Mouse (Mus musculus): ENCODE results near the gene Rarg.

Gene Rarg

DNA sequence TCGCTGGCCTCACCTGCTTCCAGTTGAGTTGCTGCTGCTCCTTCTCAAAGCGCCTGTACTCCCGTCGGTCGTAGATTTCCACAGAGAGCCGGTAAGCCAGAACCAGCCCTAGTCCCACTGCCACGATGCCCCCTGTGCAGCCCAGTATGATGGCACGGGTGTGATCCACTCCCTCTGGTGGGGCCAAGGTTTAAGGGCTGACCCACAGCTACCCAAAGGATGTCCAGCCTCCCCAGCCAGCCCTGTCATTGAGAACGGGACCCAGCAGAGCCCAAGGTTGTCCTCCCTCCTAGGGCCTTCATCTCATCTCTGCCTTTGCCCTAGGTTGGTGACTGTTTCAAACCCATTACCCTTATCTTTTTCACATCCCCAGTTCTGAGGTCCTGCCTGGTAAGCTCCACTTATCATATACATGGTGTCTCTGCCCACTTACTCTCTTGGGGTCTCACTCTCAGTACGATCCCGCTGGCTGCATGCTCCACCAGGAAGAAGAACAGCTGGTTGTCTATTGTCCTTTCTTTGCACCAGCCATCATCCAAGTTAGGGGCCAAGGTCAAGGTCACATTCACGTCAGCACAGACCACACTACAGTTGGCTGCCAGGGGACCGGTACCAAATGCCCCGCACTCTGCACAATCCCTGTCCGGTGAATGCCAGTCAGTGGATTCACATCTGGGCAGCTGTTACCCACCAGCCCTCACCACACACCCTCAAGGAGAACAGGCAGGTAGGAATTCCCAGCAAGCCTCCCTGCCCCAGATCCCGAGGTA is 40.7 kb downstream of the Rarg start:
- in situ Hi-C loops (cut with MboI; ENCODE audit: low pct_unique_long_range_greater_than_20kb in 1 of 2, low sequenced_read_pairs in 2 of 2, unreplicated experiment in 1 of 2), result no loop called here

DNA sequence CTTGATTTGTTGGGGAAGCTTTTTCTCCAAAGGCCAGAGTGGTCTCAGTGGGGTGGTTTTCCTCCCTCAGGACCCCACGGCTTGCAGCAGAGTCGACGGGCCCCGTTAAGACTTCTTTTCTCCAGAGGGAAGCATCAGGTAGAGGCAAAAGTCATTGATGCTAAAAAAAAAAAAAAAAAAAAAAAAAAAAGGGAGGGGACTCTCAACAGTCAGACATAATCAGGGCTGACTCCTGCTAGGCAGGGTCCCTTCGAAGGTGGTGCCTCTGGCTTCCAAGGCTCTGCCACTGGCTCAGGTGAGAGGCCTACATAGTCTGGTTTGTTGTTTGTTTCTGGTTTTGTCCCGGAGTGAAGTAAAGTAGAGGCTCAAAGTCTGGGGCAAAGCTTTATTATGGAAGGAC is 41.7 kb downstream of the Rarg start:
- in situ Hi-C loops (cut with MboI; ENCODE audit: low pct_unique_long_range_greater_than_20kb in 1 of 2, low sequenced_read_pairs in 2 of 2, unreplicated experiment in 1 of 2), result no loop called here

DNA sequence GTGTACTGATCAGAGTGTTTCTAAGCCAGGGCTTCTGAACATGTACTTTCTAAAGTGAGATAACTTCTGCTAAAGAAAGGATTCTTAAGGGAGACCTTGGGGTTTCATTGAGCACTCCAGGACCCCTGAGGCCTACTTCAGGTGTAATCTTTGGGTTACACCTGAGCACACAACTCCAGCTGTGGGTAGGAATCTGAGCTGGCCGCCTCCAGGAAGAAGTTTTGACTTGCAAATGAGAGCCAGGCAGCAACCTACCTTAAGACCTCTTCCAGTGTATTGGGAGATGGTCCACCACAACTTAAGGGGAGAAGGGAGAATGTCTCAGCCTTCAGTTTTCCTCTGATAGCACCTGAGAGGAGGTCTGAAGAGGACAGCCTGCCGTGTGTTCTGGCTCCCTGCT is 43.2 kb downstream of the Rarg start:
- in situ Hi-C loops (cut with MboI; ENCODE audit: low pct_unique_long_range_greater_than_20kb in 1 of 2, low sequenced_read_pairs in 2 of 2, unreplicated experiment in 1 of 2), result no loop called here

DNA sequence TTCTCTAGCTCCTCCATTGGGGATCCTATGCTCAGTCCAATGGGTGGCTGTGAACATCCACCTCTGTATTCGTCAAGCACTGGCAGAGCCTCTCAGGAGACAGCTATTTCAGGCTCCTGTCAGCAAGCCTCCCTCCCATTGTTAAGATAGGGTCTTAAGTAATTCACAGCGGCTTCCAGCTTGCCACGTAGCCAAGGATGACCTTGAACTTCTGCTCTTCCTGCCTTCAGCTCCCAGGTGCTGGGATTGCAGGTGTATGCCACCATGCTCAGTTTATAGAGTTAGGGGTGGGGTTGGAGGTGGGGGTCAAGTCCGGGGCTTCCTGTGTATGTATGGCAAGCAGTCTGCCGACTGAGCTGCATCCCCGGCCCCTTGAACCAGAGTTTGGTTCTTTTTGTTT is 45.4 kb downstream of the Rarg start:
- in situ Hi-C loops (cut with MboI; ENCODE audit: low pct_unique_long_range_greater_than_20kb in 1 of 2, low sequenced_read_pairs in 2 of 2, unreplicated experiment in 1 of 2), result no loop called here

DNA sequence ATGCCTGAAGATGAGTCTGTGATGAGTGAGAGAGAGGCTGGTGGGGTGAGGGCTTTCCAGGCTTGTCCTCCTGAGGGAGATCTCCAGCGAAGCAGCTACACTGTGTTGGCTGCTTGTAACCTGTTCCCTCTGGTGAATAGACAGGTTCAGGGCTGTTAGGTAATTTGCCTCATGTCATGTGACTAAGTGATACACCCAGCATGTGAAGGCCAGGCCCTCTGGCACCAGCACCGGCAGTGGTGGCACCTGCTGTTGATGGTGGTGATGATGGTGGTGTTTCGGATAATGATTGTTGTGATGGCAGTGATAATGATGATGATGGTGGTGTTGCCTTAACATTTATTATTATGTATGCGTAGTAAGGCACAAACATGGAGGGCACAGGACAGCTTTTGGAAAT is 46.5 kb downstream of the Rarg start:
- in situ Hi-C loops (cut with MboI; ENCODE audit: low pct_unique_long_range_greater_than_20kb in 1 of 2, low sequenced_read_pairs in 2 of 2, unreplicated experiment in 1 of 2), result no loop called here

- in situ Hi-C loops (cut with MboI; ENCODE audit: low pct_unique_long_range_greater_than_20kb in 1 of 2, low sequenced_read_pairs in 2 of 2, unreplicated experiment in 1 of 2), result no loop called here
Measured at GRCm38 (mm10) chr15:102209114-102209513, 48.2 kb downstream of the Rarg start.

- in situ Hi-C loops (cut with MboI; ENCODE audit: low pct_unique_long_range_greater_than_20kb in 1 of 2, low sequenced_read_pairs in 2 of 2, unreplicated experiment in 1 of 2), result no loop called here
Measured at GRCm38 (mm10) chr15:102208092-102208561, 49.2 kb downstream of the Rarg start.

DNA sequence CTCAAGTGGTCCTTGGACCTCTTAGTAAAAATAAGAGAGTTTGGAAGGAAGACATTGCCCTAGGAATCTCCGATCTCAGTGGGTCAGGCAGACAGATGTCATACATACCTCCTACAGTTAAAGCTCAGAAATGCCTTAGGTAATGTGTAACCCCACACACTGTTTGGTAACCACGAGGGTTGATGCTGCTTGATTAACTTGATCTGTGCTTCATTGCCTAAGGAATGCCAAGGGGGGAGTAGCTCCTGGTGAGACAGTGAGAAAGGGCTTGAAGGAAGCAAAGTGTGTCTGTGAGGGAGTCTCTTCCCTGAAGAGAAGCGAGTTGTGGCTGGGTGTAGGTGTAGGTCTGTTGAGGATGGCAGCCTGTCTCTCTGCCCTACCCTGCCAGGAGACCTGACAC is 50.0 kb downstream of the Rarg start:
- in situ Hi-C loops (cut with MboI; ENCODE audit: low pct_unique_long_range_greater_than_20kb in 1 of 2, low sequenced_read_pairs in 2 of 2, unreplicated experiment in 1 of 2), result no loop called here

DNA sequence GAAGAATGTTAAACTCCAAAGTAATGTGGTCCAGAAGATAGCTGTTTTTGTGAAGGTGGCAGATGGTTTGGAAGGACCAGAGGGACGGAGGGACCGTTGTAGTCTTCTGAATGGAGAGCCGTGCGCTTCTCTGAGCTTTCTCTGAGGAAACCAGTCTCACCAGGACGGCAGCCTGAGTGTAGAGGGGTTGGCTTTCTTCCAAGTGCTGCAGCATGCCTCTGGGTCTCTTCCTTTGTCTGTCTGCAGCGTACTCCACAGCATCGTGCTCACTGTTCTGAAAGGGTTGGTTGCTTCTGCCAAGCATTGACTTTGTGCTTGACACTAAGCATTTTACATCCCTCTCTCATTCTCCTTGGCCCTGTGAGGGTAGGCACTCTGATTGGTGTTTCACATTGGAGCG is 51.5 kb downstream of the Rarg start:
- in situ Hi-C loops (cut with MboI; ENCODE audit: low pct_unique_long_range_greater_than_20kb in 1 of 2, low sequenced_read_pairs in 2 of 2, unreplicated experiment in 1 of 2), result no loop called here

- in situ Hi-C loops (cut with MboI; ENCODE audit: low pct_unique_long_range_greater_than_20kb in 1 of 2, low sequenced_read_pairs in 2 of 2, unreplicated experiment in 1 of 2), result no loop called here
Measured at GRCm38 (mm10) chr15:102204674-102205505, 52.4 kb downstream of the Rarg start, which contains the start of gene Csad. TSS of gene Csad (minus strand) at chr15:102204724.

DNA sequence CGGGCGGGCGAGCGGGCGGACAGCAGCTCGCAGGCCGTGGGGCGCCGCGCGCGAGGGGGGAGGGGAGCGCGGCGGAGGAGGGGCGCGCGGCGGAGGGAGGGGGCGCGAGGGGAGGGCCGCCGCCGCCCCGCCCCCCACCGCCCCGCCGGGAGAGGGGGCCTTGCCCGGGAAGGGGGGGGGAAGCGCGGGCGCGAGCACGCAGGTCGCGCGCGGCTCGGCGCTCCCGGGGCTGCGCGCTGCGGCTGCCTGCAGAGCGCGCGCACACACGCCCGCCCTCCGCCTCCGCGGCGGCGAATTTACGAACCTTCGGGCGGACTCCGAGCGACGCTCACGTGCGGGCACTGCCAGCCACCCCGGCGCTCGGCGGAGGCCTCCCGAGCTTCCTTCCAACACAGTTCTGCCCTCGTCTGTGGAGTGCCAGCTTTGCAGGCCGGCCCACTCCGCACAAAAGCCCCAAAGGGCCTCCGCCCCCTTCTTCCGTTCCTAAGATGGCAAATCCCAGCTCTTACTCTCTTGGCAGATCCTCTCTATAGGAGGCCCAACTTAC is 53.4 kb downstream of the Rarg start:
- in situ Hi-C loops (cut with MboI; ENCODE audit: low pct_unique_long_range_greater_than_20kb in 1 of 2, low sequenced_read_pairs in 2 of 2, unreplicated experiment in 1 of 2), result no loop called here

DNA sequence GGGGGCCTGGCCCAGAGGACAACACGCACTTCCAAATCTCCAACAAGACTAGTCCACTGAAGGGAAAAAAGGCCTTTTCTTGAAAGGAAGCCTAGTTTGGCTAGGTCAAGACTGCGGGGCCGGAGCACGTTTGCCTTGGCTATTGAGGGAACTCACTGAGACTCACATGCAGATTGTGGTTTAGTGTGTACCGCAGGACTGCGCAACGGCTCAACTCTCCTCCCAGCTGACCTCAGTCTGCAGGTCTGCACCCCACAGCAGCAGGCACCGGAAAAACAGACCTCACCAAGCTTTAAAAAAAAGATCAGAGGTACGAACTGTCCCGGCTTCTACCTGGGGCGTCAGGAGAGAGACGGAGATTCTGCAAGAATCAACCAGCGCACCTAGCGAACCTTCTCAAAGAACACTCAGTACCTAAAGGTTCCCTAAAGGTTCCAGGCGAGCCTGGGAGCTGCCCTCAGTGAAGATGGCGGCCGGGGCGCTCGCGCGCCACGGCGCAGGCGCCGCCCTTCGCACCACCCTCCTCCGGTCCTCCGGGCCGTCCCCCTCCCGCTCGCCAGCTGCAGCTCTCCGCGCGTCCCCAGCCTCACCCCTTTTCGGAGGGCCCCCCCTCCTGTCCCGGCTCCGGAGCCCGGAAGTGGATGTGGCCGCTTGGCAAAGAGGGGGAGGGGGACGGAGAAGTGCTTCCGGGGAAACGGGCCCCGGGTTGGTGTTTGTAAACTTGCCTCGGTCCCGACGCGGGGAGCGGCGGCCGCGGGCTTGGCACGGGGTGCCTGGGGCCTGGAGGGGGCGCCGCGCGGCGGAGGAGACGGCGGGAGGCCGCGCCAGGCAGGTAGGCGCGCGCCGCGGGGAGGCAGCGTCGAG is 54.1 kb downstream of the Rarg start, which contains the start of gene Zfp740:
Gene Zfp740 (plus strand): TSS at position 279 of the 864 bp plus-strand sequence.
- in situ Hi-C loops (cut with MboI; ENCODE audit: low pct_unique_long_range_greater_than_20kb in 1 of 2, low sequenced_read_pairs in 2 of 2, unreplicated experiment in 1 of 2), result no loop called here

- in situ Hi-C loops (cut with MboI; ENCODE audit: low pct_unique_long_range_greater_than_20kb in 1 of 2, low sequenced_read_pairs in 2 of 2, unreplicated experiment in 1 of 2), result no loop called here
Measured at GRCm38 (mm10) chr15:102198841-102199240, 58.5 kb downstream of the Rarg start.

- in situ Hi-C loops (cut with MboI; ENCODE audit: low pct_unique_long_range_greater_than_20kb in 1 of 2, low sequenced_read_pairs in 2 of 2, unreplicated experiment in 1 of 2), result no loop called here
Measured at GRCm38 (mm10) chr15:102195373-102195772, 61.9 kb downstream of the Rarg start.

DNA sequence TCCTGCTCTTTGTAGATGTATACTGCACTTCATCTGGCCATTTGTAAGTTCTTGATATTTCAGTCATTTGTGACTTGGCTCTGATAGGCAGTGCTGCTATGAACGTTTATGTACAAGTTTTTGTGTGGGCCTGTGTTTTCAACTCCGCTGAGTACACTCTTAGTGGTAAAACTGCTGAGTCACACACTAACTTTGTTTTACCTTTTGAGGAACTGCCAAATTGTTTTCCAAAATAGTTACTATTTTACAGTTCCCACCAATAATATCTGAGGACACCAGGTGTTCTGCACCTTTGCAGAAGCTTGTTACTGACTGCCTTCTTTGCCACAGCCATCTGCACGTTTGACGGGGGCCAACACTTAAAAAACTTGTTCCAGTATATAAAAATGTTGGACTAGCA is 62.9 kb downstream of the Rarg start:
- in situ Hi-C loops (cut with MboI; ENCODE audit: low pct_unique_long_range_greater_than_20kb in 1 of 2, low sequenced_read_pairs in 2 of 2, unreplicated experiment in 1 of 2), result no loop called here

DNA sequence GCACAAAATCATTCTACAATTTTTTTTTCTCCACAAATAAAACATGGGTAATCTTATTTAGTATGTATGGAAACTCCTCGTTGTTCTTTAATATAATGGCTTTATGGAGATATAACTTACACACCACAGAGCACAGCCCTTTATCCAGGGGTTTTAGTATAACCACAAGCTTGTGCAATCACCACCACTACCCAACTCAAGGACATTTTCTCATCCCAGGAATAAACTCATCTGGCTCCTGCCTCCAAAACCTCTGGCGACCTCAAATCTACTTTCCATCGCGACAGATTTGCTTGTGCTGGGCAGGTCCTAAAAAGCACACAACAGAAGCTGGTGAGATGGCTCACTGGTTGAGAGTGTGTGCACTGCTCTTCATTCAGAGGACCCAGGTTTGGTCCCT is 63.7 kb downstream of the Rarg start:
- in situ Hi-C loops (cut with MboI; ENCODE audit: low pct_unique_long_range_greater_than_20kb in 1 of 2, low sequenced_read_pairs in 2 of 2, unreplicated experiment in 1 of 2), result no loop called here

DNA sequence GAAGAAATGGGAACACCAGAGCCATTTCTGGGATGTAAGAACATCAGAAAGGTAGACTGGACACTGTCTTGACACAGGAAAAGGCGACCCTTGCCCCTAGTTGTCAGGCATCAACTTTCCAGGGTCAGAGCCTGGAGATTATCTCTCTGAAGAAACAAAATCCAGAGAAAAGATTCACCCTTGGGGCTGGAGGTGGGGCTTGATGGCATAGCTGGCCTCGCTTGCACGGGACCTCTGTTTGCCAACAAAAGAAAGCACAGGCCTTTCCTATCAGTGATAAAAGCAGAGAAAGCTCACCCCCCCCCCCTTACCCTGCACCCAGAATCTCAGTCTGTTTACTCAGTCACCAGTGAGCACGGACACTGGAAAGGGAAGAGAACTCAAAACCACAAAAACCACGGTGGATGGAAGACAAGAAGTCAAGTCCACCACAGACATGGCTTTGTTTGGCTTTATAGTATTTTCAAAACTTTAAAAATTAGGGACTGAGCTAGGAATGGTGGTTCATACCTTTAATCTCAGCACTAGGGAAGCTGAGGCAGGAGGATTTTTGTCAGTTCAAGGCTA is 64.4 kb downstream of the Rarg start:
- in situ Hi-C loops (cut with MboI; ENCODE audit: low pct_unique_long_range_greater_than_20kb in 1 of 2, low sequenced_read_pairs in 2 of 2, unreplicated experiment in 1 of 2), result no loop called here

DNA sequence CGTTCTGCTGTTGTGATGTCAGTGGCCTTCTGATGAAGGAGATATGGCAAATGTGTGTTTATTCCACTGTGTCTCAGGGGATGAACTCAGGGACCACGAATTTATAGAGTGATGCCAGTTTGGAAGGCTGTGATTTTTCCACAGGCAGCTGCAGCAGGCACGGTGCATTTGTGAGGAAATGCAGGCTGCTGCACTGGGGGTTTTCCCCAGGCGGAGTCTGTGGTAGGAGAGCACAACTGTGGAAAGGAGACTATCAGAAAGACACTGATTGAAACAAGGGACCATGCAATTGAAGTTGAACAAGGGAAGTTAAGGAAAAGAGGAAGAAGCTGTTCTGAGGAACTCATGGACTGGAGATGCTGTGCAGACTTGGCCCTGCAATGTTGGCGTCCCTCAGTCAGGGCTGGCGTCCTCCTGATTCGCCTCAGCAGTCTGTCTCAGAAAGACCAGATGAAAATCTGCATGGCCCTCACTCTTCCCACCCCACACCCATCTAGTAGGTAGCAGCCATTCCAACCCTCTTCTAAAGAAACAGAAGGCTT is 65.0 kb downstream of the Rarg start:
- in situ Hi-C loops (cut with MboI; ENCODE audit: low pct_unique_long_range_greater_than_20kb in 1 of 2, low sequenced_read_pairs in 2 of 2, unreplicated experiment in 1 of 2), result no loop called here
